Mouse (Mus musculus) left cerebral cortex, adult 11 months (tissue): ENCODE results near the gene Ambra1.
A peak's percentile ranks its signal among the peaks of the same experiment; 100 is the strongest.
"Not testable (repeated sequence)": the region's sequence is repeated elsewhere in the genome, so short reads cannot be mapped to it uniquely, and the experiment has no call there.

Source experiments
- DNase-seq: peaks from one replicate; pipeline ENCODE4 v3.0.0; 2022; ENCODE audit warnings: low spot score

Gene Ambra1

GRCm38 (mm10) chr2:91729971-91730821 lies at the start of gene Ambra1:
Gene Ambra1 (plus strand): TSS chr2:91730134.
- peak; percentile 84 for DNase-seq

- DNase-seq: peak; percentile 52
Measured at GRCm38 (mm10) chr2:91682850-91683249, 47.1 kb upstream of the Ambra1 start.

- DNase-seq: no peak
Measured at GRCm38 (mm10) chr2:91683919-91684318, 46.0 kb upstream of the Ambra1 start.

GRCm38 (mm10) chr2:91689452-91689851 lies 40.5 kb upstream of the Ambra1 start:
- no peak for DNase-seq

- DNase-seq: no peak
Measured at GRCm38 (mm10) chr2:91695436-91696224, 34.3 kb upstream of the Ambra1 start.

- DNase-seq: no peak
Measured at GRCm38 (mm10) chr2:91696225-91696590, 33.7 kb upstream of the Ambra1 start.

- no peak for DNase-seq
Measured at GRCm38 (mm10) chr2:91699225-91699624, 30.7 kb upstream of the Ambra1 start.

GRCm38 (mm10) chr2:91701366-91701765 lies 28.6 kb upstream of the Ambra1 start:
- DNase-seq: no peak

GRCm38 (mm10) chr2:91705736-91706135 lies 24.2 kb upstream of the Ambra1 start:
- DNase-seq: no peak

- DNase-seq: no peak
Measured at GRCm38 (mm10) chr2:91706456-91706855, 23.5 kb upstream of the Ambra1 start.

- DNase-seq: no peak
Measured at GRCm38 (mm10) chr2:91708361-91708760, 21.6 kb upstream of the Ambra1 start.

GRCm38 (mm10) chr2:91710272-91711234 lies 19.4 kb upstream of the Ambra1 start, which contains the start of the genes Atg13 and Harbi1:
Gene Atg13 (minus strand): TSS chr2:91710576.
Gene Harbi1 (plus strand): TSS chr2:91710852.
- DNase-seq: peak; percentile 83

- DNase-seq: no peak
Measured at GRCm38 (mm10) chr2:91711256-91711925, 18.5 kb upstream of the Ambra1 start.

- DNase-seq: no peak
Measured at GRCm38 (mm10) chr2:91714921-91715320, 15.0 kb upstream of the Ambra1 start.

GRCm38 (mm10) chr2:91718276-91718675 lies 11.7 kb upstream of the Ambra1 start:
- no peak for DNase-seq

- no peak for DNase-seq
Measured at GRCm38 (mm10) chr2:91723382-91723781, 6.6 kb upstream of the Ambra1 start.

- DNase-seq: no peak
Measured at GRCm38 (mm10) chr2:91723951-91724350, 6.0 kb upstream of the Ambra1 start.

GRCm38 (mm10) chr2:91724716-91725115 lies 5.2 kb upstream of the Ambra1 start:
- DNase-seq: no peak

GRCm38 (mm10) chr2:91725476-91725875 lies 4.5 kb upstream of the Ambra1 start:
- not testable (repeated sequence) for DNase-seq

- no peak for DNase-seq
Measured at GRCm38 (mm10) chr2:91727011-91727410, 2.9 kb upstream of the Ambra1 start.

- no peak for DNase-seq
Measured at GRCm38 (mm10) chr2:91729571-91729970, 363 bp upstream of the Ambra1 start.
